Mouse (Mus musculus) CH12.LX (cell line): Measurements from ENCODE around the gene Pdilt. TPM values are rescaled to one million over a fixed set of nuclear protein-coding genes. Genes with fewer than 3 reads are reported as not detected.

Experiments
- DNase-seq: peaks from one replicate; pipeline ENCODE4 v3.0.0-alpha.2; 2013; ENCODE audit errors: extremely low read depth
- H3K27ac ChIP-seq: 2 replicates; pipeline ENCODE4 v1.5.1; 2012; ENCODE audit warnings: low read depth, mild to moderate bottlenecking, control low read depth, moderate library complexity; ENCODE audit not compliant: insufficient read depth
- H3K27me3 ChIP-seq: replicated peaks from 2 replicates; pipeline ENCODE3; 2012; ENCODE audit warnings: inconsistent platforms
- H3K36me3 ChIP-seq, 2 experiments: replicated peaks in 1 of 2; 2 replicates each; pipeline versions ENCODE3 to v1.6.1; 2012; ENCODE audit warnings: inconsistent platforms in 1 of 2, low read length in 1 of 2, mild to moderate bottlenecking in 1 of 2, mixed read lengths in 1 of 2, moderate library complexity in 1 of 2; ENCODE audit not compliant: control insufficient read depth in 1 of 2, insufficient read depth in 1 of 2
- H3K4me1 ChIP-seq, 2 experiments: 2 replicates each; pipeline ENCODE4 v1.6.1; 2012; ENCODE audit warnings: inconsistent platforms in 1 of 2, moderate library complexity in 1 of 2; ENCODE audit not compliant: insufficient read depth in 2 of 2, control insufficient read depth in 1 of 2
- H3K4me2 ChIP-seq: 2 replicates; pipeline ENCODE4 v1.6.1; 2012; ENCODE audit warnings: low read depth, mild to moderate bottlenecking, control low read depth; ENCODE audit not compliant: poor library complexity, insufficient read depth, severe bottlenecking
- H3K4me3 ChIP-seq, 3 experiments: fragments of 150-350 bp in 1 of 3; sonication (generic) in 1 of 3; replicated peaks in 1 of 3; 2 replicates each; pipeline versions ENCODE3 to v1.5.1; 2011 to 2012; ENCODE audit warnings: low read depth in 2 of 3, low read length in 2 of 3, mild to moderate bottlenecking in 2 of 3, moderate library complexity in 2 of 3, control low read depth in 1 of 3, improper control_type of control experiment in 1 of 3, inconsistent platforms in 1 of 3, mixed read lengths in 1 of 3; ENCODE audit not compliant: poor library complexity in 1 of 3
- H3K79me2 ChIP-seq: replicated peaks from 2 replicates; pipeline ENCODE4 v1.6.1; 2012; ENCODE audit warnings: mild to moderate bottlenecking, moderate library complexity; ENCODE audit not compliant: control insufficient read depth, poor library complexity, insufficient read depth, severe bottlenecking; ENCODE audit errors: extremely low read depth
- H3K9ac ChIP-seq: 2 replicates; pipeline ENCODE4 v1.6.1; 2012; ENCODE audit warnings: low read depth, mild to moderate bottlenecking, control low read depth, moderate library complexity; ENCODE audit not compliant: insufficient read depth
- H3K9me3 ChIP-seq: replicated peaks from 2 replicates; pipeline ENCODE3; 2012; ENCODE audit warnings: low read length, inconsistent platforms, mixed read lengths
- BHLHE40 ChIP-seq: IDR thresholded peaks from 2 replicates; pipeline ENCODE4 v1.6.1; 2011; ENCODE audit warnings: mild to moderate bottlenecking, low read depth, low read length, improper control_type of control experiment
- CHD1 ChIP-seq: IDR thresholded peaks from 2 replicates; pipeline ENCODE4 v1.6.1; 2012; ENCODE audit warnings: low read depth, low read length, improper control_type of control experiment, inconsistent platforms
- CHD2 ChIP-seq: IDR thresholded peaks from 2 replicates; pipeline ENCODE4 v1.6.1; 2011; ENCODE audit warnings: low read length, improper control_type of control experiment
- E2F4 ChIP-seq: IDR thresholded peaks from 2 replicates; pipeline ENCODE4 v1.6.1; 2011; ENCODE audit warnings: low read depth, low read length, improper control_type of control experiment; ENCODE audit not compliant: insufficient replicate concordance
- ELF1 ChIP-seq: IDR thresholded peaks from 2 replicates; pipeline ENCODE4 v1.6.1; 2014; ENCODE audit warnings: low read depth, mild to moderate bottlenecking, inconsistent platforms, low read length, improper control_type of control experiment
- EP300 ChIP-seq: IDR thresholded peaks from 2 replicates; pipeline ENCODE4 v1.6.1; 2011; ENCODE audit warnings: low read length, improper control_type of control experiment
- ETS1 ChIP-seq: conservative IDR thresholded peaks from 2 replicates; pipeline ENCODE4 v1.6.1; 2012; ENCODE audit warnings: low read depth, mild to moderate bottlenecking, inconsistent platforms, low read length, improper control_type of control experiment, moderate library complexity
- HCFC1 ChIP-seq: IDR thresholded peaks from 2 replicates; pipeline ENCODE4 v1.6.1; 2012; ENCODE audit warnings: low read depth, mild to moderate bottlenecking, inconsistent platforms, low read length, improper control_type of control experiment
- IRF4 ChIP-seq: IDR thresholded peaks from 2 replicates; pipeline ENCODE4 v1.6.1; 2014; ENCODE audit warnings: low read depth, mild to moderate bottlenecking, inconsistent platforms, low read length, improper control_type of control experiment
- JUN ChIP-seq: IDR thresholded peaks from 2 replicates; pipeline ENCODE4 v1.6.1; 2011; ENCODE audit warnings: low read depth, mild to moderate bottlenecking, low read length, improper control_type of control experiment, moderate library complexity; ENCODE audit not compliant: insufficient read depth
- JUND ChIP-seq: conservative IDR thresholded peaks from 2 replicates; pipeline ENCODE4 v1.6.1; 2011; ENCODE audit warnings: low read depth, low read length, improper control_type of control experiment
- KAT2A ChIP-seq: IDR thresholded peaks from 2 replicates; pipeline ENCODE4 v1.6.1; 2012; ENCODE audit warnings: low read length, improper control_type of control experiment, inconsistent platforms; ENCODE audit not compliant: insufficient replicate concordance
- MAX ChIP-seq: IDR thresholded peaks from 2 replicates; pipeline ENCODE4 v1.6.1; 2011; ENCODE audit warnings: low read length, improper control_type of control experiment
- MXI1 ChIP-seq: IDR thresholded peaks from 2 replicates; pipeline ENCODE4 v1.6.1; 2011; ENCODE audit warnings: mild to moderate bottlenecking, low read depth, low read length, improper control_type of control experiment
- NELFE ChIP-seq: IDR thresholded peaks from 2 replicates; pipeline ENCODE4 v1.6.1; 2011; ENCODE audit warnings: low read depth, low read length, improper control_type of control experiment
- NRF1 ChIP-seq: IDR thresholded peaks from 2 replicates; pipeline ENCODE4 v1.6.1; 2014; ENCODE audit warnings: low read depth, mild to moderate bottlenecking, inconsistent platforms, low read length, improper control_type of control experiment, moderate library complexity
- PAX5 ChIP-seq: IDR thresholded peaks from 2 replicates; pipeline ENCODE4 v1.6.1; 2012; ENCODE audit warnings: low read length, inconsistent platforms, mixed read lengths
- RAD21 ChIP-seq: IDR thresholded peaks from 2 replicates; pipeline ENCODE4 v1.6.1; 2011; ENCODE audit warnings: low read depth, mild to moderate bottlenecking, low read length, improper control_type of control experiment, moderate library complexity
- SIN3A ChIP-seq: IDR thresholded peaks from 2 replicates; pipeline ENCODE4 v1.6.1; 2012; ENCODE audit warnings: low read length, improper control_type of control experiment, inconsistent platforms
- SMC3 ChIP-seq: IDR thresholded peaks from 2 replicates; pipeline ENCODE4 v1.6.1; 2011; ENCODE audit warnings: low read depth, low read length, improper control_type of control experiment
- TCF12 ChIP-seq: IDR thresholded peaks from 2 replicates; pipeline ENCODE4 v1.6.1; 2014; ENCODE audit warnings: low read depth, mild to moderate bottlenecking, inconsistent platforms, low read length, improper control_type of control experiment
- USF1 ChIP-seq: IDR thresholded peaks from 2 replicates; pipeline ENCODE4 v1.6.1; 2014; ENCODE audit warnings: low read depth, mild to moderate bottlenecking, inconsistent platforms, low read length, improper control_type of control experiment
- USF2 ChIP-seq: conservative IDR thresholded peaks from 2 replicates; pipeline ENCODE4 v1.6.1; 2011; ENCODE audit warnings: low read depth, low read length, improper control_type of control experiment
- ZC3H11A ChIP-seq: IDR thresholded peaks from 2 replicates; pipeline ENCODE4 v1.6.1; 2012; ENCODE audit warnings: low read depth, mild to moderate bottlenecking, inconsistent platforms, low read length, improper control_type of control experiment
- ZKSCAN1 ChIP-seq: IDR thresholded peaks from 2 replicates; pipeline ENCODE4 v1.6.1; 2012; ENCODE audit warnings: low read depth, inconsistent platforms, low read length, improper control_type of control experiment, borderline replicate concordance
- ZMIZ1 ChIP-seq: IDR thresholded peaks from 2 replicates; pipeline ENCODE4 v1.6.1; 2012; ENCODE audit warnings: low read depth, mild to moderate bottlenecking, inconsistent platforms, low read length, improper control_type of control experiment
- dilution Hi-C: fragments of 300-500 bp; cut with MboI; formaldehyde crosslinking; loops from 2 replicates; pipeline ENCODE4 v1.14.3; 2020; ENCODE audit warnings: low sequenced_read_pairs; ENCODE audit not compliant: extremely low pct_unique_long_range_greater_than_20kb, extremely low pct_ligation_motif_present
- in situ Hi-C: fragments of 300-500 bp; cut with MboI; formaldehyde crosslinking; loops from 3 replicates; pipeline ENCODE4 v1.14.3; 2019; ENCODE audit warnings: low sequenced_read_pairs, low pct_ligation_motif_present, low pct_unique_long_range_greater_than_20kb, mixed read lengths
- polyA plus RNA-seq: library from polyadenylated mRNA; unstranded; fragments of >175 nt; gene quantifications from 2 replicates; pipeline ENCODE4 v1.2.1, GENCODE M21; 2012; ENCODE audit warnings: low read depth; ENCODE audit not compliant: insufficient read length
- total RNA-seq, 2 experiments: library from RNA; depleted of rRNA; stranded (reverse); fragments of 300-350 nt in 1 of 2; fragments of >200 nt in 1 of 2; gene quantifications; 2 replicates each; pipeline ENCODE4 v1.2.3; 2012 to 2014

Pdilt gene
- total and polyA plus RNA-seq, 3 experiments = not detected

- Histone ChIP-seq H3K9ac (no peak overlapping the region), H3K4me1 (peaks cover 0 to 22% of the 10 kb centered on the region in 2 experiments; a peak in 2 of 4 replicates), H3K27ac (no peak overlapping the region), H3K4me2 (no peak overlapping the region), H3K4me3 (no peak overlapping the region), H3K79me2 (no peaks in the 10 kb centered on the region), H3K27me3 (peaks cover 3% of the 10 kb centered on the region), H3K9me3 (no peaks in the 10 kb centered on the region), H3K36me3 (no peaks in the 10 kb centered on the region)
- DNase-seq = no peak
- in situ Hi-C loops = no loop called here
- dilution Hi-C loops = no loop called here
- no peak for TF ChIP-seq EP300
- no peak for TF ChIP-seq CHD2
- TF ChIP-seq NRF1 = no peak
- TF ChIP-seq ZC3H11A = no peak
- TF ChIP-seq MAX = no peak
- no peak for TF ChIP-seq SIN3A
- no peak for TF ChIP-seq USF1
- no peak for TF ChIP-seq JUN
- TF ChIP-seq RAD21 = no peak
- TF ChIP-seq PAX5 = no peak
- no peak for TF ChIP-seq MXI1
These were observed 4.3 kb upstream of the Pdilt start for GRCm38 (mm10) chr7:119527548-119527947.

GRCm38 (mm10) chr7:119527135-119527534 is 3.8 kb upstream of the Pdilt start:
- H3K9me3 ChIP-seq = no peaks in the 10 kb centered on the region
- in situ Hi-C loops = no loop called here
- H3K4me1 ChIP-seq = peaks cover 0 to 22% of the 10 kb centered on the region in 2 experiments; a peak in 2 of 4 replicates
- no peak overlapping the region for H3K9ac ChIP-seq
- no peaks in the 10 kb centered on the region for H3K79me2 ChIP-seq
- no peak for DNase-seq
- no peak overlapping the region for H3K4me2 ChIP-seq
- H3K36me3 ChIP-seq = no peaks in the 10 kb centered on the region
- H3K4me3 ChIP-seq = no peak overlapping the region
- no peak overlapping the region for H3K27ac ChIP-seq
- H3K27me3 ChIP-seq = peaks cover 4% of the 10 kb centered on the region
- TF ChIP-seq ETS1 (no peak), BHLHE40 (no peak), USF1 (no peak), ELF1 (no peak), IRF4 (no peak), TCF12 (no peak), ZKSCAN1 (no peak), EP300 (no peak), HCFC1 (no peak), JUN (no peak), KAT2A (no peak), ZMIZ1 (no peak), CHD1 (no peak), RAD21 (no peak), SMC3 (no peak), USF2 (no peak), E2F4 (no peak), MXI1 (no peak), NELFE (no peak), JUND (no peak)
- dilution Hi-C loops = no loop called here
